Mouse (Mus musculus) heart, postnatal 0 days (tissue): ENCODE data around the gene Nlrc5.

Experiments
- CTCF ChIP-seq: IDR thresholded peaks from 2 replicates; pipeline ENCODE4 v1.5.1; 2016; ENCODE audit warnings: antibody characterized with exemption, control low read depth, low read depth
- EP300 ChIP-seq: IDR thresholded peaks from 2 replicates; pipeline ENCODE4 v1.6.1; 2016; ENCODE audit warnings: antibody characterized with exemption, low read depth

DNA sequence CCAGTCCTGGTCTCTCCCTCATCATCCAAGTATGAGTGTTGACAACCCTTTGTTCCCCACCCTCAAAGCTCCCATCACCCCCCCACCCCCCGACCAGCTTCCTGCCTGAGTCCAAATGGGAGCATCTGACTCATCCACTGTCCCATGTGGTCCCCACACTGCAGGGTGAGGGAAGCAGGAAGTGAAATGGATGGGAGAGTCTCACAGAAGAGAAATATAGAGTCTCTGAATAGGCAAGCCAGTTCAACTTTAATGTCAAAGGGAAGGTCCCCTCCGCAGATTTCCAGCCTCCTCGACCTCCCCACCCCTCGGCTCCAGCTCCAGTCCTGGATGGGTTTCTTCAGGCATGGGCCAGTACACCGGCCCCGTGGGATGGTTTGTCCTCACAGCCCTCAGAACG lies 4.8 kb upstream of the Nlrc5 start:
- no peak for TF ChIP-seq EP300
- TF ChIP-seq CTCF = no peak
